Mouse (Mus musculus) stomach, embryonic 14.5 days (tissue): ENCODE measurements around the gene Zfp184. TPM values are rescaled to one million over a fixed set of nuclear protein-coding genes. Genes with fewer than 3 reads are reported as not detected.
"Not testable (repeated sequence)": the region's sequence is repeated elsewhere in the genome, so short reads cannot be mapped to it uniquely, and the experiment has no call there.

Source experiments
- ATAC-seq: fragments of 200-750 bp; cut with Nextera tagmentation; 2 replicates; pipeline ENCODE4 v1.8.0; 2017; ENCODE audit warnings: low read depth, moderate TSS enrichment; ENCODE audit not compliant: insufficient number of reproducible peaks, insufficient read depth, low FRiP score
- H3K27ac ChIP-seq: fragments of 300-500 bp; sonication (generic); 2 replicates; pipeline ENCODE4 v1.5.1; 2014; ENCODE audit warnings: mild to moderate bottlenecking, low read length, moderate library complexity, mixed read lengths
- H3K27me3 ChIP-seq: fragments of 300-500 bp; sonication (generic); 2 replicates; pipeline ENCODE4 v1.6.1; 2014; ENCODE audit warnings: low read length, control low read depth, mixed read lengths; ENCODE audit not compliant: control insufficient read depth, insufficient read depth
- H3K36me3 ChIP-seq: fragments of 300-500 bp; sonication (generic); 2 replicates; pipeline ENCODE4 v1.6.1; 2014; ENCODE audit warnings: mild to moderate bottlenecking, control low read depth, low read length, moderate library complexity, mixed read lengths; ENCODE audit not compliant: control insufficient read depth, insufficient read depth
- H3K4me1 ChIP-seq: fragments of 300-500 bp; sonication (generic); 2 replicates; pipeline ENCODE4 v1.6.1; 2014; ENCODE audit warnings: low read length, control low read depth, mixed read lengths; ENCODE audit not compliant: control insufficient read depth, insufficient read depth
- H3K4me2 ChIP-seq: fragments of 300-500 bp; sonication (generic); replicated peaks from 2 replicates; pipeline ENCODE4 v1.6.1; 2014; ENCODE audit warnings: low read depth, low read length, control low read depth
- H3K4me3 ChIP-seq: fragments of 300-500 bp; sonication (generic); 2 replicates; pipeline ENCODE4 v1.5.1; 2014; ENCODE audit warnings: low read depth, low read length, control low read depth
- H3K9ac ChIP-seq: fragments of 300-500 bp; sonication (generic); replicated peaks from 2 replicates; pipeline ENCODE4 v1.6.1; 2014; ENCODE audit warnings: low read depth, mild to moderate bottlenecking, control low read depth, low read length, moderate library complexity, mixed read lengths
- H3K9me3 ChIP-seq: fragments of 300-500 bp; sonication (generic); 2 replicates; pipeline ENCODE4 v1.6.1; 2016; ENCODE audit warnings: low read depth, low read length, control low read depth; ENCODE audit not compliant: control insufficient read depth
- WGBS: fragments of 180-500 bp; shearing (Covaris S2); extraction: QIAGEN DNeasy Blood & Tissue Kit; methylation state at CpG from one replicate; pipeline ENCODE4 v1.1.7; 2014; 5-methylcytosine and 5-hydroxymethylcytosine counted together
- polyA plus RNA-seq: library from polyadenylated mRNA; unstranded; fragments of >200 nt; fragmentation: Nextera tagmentation; extraction: Ambion mirVana; gene quantifications from 2 replicates; pipeline ENCODE4 v1.2.1, GENCODE M21; 2014

Gene Zfp184
- polyA plus RNA-seq, 1 experiment from 2014 or later: 16.5 TPM

DNA sequence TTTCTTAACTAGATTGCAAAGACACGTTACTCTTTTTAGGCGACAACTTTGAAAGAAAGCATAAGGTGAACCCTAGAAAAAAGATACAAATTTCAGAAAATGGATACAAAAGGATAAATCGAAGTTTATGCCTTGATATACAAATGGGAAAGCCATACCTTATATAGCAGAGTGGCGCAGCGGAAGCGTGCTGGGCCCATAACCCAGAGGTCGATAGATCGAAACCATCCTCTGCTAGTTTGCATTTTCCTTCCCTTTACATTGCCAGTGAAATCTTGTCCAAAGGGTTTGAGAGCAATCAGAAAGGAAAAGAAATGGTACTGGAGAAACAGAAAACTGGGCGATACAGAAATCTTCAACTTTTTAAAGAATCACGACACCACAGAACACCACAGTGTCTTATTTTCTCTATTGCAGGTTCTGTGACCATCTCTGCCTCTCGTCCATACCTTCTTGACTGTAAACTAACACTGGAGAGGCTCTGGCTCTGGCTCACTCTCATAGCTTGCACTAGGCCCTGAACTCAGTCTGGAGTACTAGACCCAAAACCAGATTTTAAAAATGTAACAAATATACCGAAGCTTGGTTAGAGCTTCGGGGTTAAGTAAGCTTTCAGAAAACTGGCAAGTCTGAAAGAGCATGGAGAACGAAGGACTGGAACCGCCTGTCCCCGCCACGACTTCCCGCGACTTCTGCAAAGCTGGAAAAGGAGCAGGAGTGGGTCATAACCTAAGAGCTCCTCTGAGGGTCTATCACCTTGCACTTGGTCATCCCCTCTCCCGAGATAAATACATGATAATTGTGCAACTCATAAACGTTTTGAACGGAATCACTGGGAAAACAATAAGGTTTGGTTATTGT lies 37.7 kb upstream of the Zfp184 start:
- H3K4me3 ChIP-seq: peak overlapping the region; percentile 2; the same call in 1 of the 2 replicates
- no peak overlapping the region for H3K9ac ChIP-seq
- WGBS: 27% methylated on average over 22 of the region's 22 CpGs
- H3K4me2 ChIP-seq: 0 out of 2 replicates have a peak overlapping the region, but pooled peaks have one; percentile 16
- no peaks in the 10 kb centered on the region for H3K9me3 ChIP-seq
- no peaks in the 10 kb centered on the region for H3K27me3 ChIP-seq
- no peaks in the 10 kb centered on the region for H3K36me3 ChIP-seq
- H3K4me1 ChIP-seq: peaks cover 7% of the 10 kb centered on the region; the same call in 1 of the 2 replicates
- no peak for ATAC-seq
- H3K27ac ChIP-seq: no peak overlapping the region

- WGBS: 32% methylated on average over 6 of the region's 6 CpGs
- not testable (repeated sequence) for H3K36me3 ChIP-seq, H3K9me3 ChIP-seq, H3K4me1 ChIP-seq, H3K9ac ChIP-seq, H3K27ac ChIP-seq, H3K4me2 ChIP-seq, H3K27me3 ChIP-seq, ATAC-seq
- H3K4me3 ChIP-seq: 0 out of 2 replicates have a peak overlapping the region, but pooled peaks have one; percentile 2
Measured at GRCm38 (mm10) chr13:21907807-21908155, 37.1 kb upstream of the Zfp184 start.

DNA sequence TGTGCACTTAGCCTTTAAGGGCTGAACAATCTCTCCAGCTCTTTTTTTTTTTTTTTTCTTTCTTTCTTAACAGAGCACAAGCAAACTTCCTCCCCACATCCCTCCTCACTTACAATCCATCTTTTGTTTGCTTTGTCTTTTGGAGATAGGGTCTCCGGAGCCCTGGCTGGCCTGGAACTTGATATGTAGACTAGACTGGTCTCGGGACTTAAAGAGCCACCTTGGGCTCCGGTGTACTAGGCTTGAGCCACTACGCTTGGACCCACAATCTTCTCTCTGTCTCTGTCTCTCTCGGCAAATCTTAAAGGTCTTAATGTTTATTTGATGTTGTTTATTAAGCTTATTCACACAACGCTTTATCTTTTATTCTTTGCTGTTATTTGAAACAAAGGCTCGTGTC lies 34.2 kb upstream of the Zfp184 start:
- no peak for ATAC-seq
- no peaks in the 10 kb centered on the region for H3K36me3 ChIP-seq
- H3K4me3 ChIP-seq: peak overlapping the region; percentile 20
- no peak overlapping the region for H3K9ac ChIP-seq
- peaks cover 4% of the 10 kb centered on the region; the same call in 1 of the 2 replicates for H3K4me1 ChIP-seq
- H3K4me2 ChIP-seq: peak overlapping the region; percentile 27; the same call in 1 of the 2 replicates
- WGBS: 12% methylated on average over 7 of the region's 7 CpGs
- no peak overlapping the region for H3K27ac ChIP-seq
- no peaks in the 10 kb centered on the region for H3K9me3 ChIP-seq
- H3K27me3 ChIP-seq: no peaks in the 10 kb centered on the region

DNA sequence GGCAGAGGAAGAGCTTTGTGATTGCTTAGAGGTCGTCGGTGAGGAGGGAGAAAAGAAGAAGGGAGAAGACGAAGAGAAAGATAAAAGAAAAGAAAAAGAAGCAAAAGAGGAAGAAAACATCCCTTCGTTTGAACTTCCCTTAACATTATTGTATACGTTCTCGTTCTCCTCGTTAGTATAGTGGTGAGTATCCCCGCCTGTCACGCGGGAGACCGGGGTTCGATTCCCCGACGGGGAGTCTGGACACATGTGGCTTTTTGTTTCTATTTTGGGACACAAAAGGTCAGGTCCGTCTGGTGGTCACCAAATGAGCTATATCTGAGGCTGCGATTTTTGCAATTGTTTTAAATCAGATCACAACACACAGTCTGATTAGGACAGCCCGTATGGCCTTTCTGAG lies 33.7 kb upstream of the Zfp184 start:
- no peaks in the 10 kb centered on the region for H3K36me3 ChIP-seq
- H3K27ac ChIP-seq: no peak overlapping the region
- no peaks in the 10 kb centered on the region for H3K9me3 ChIP-seq
- H3K4me2 ChIP-seq: peak overlapping the region; percentile 27; the same call in 1 of the 2 replicates
- no peak for ATAC-seq
- WGBS: 9% methylated on average over 17 of the region's 17 CpGs
- peak overlapping the region; percentile 20 for H3K4me3 ChIP-seq
- H3K9ac ChIP-seq: no peak overlapping the region
- peaks cover 4% of the 10 kb centered on the region; the same call in 1 of the 2 replicates for H3K4me1 ChIP-seq
- H3K27me3 ChIP-seq: no peaks in the 10 kb centered on the region

GRCm38 (mm10) chr13:21913854-21914253 lies 31.0 kb upstream of the Zfp184 start:
- no peaks in the 10 kb centered on the region for H3K27me3 ChIP-seq
- peaks cover 4% of the 10 kb centered on the region; the same call in 1 of the 2 replicates for H3K4me1 ChIP-seq
- 0 out of 2 replicates have a peak overlapping the region, but pooled peaks have one; percentile 17 for H3K4me2 ChIP-seq
- ATAC-seq: no peak
- H3K36me3 ChIP-seq: no peaks in the 10 kb centered on the region
- no peak overlapping the region for H3K27ac ChIP-seq
- 23% methylated on average over 8 of the region's 8 CpGs for WGBS
- H3K4me3 ChIP-seq: peak overlapping the region; percentile 0; the same call in 1 of the 2 replicates
- H3K9ac ChIP-seq: no peak overlapping the region
- no peaks in the 10 kb centered on the region for H3K9me3 ChIP-seq

GRCm38 (mm10) chr13:21914599-21914998 lies 30.3 kb upstream of the Zfp184 start:
- H3K27ac ChIP-seq: no peak overlapping the region
- 0 out of 2 replicates have a peak overlapping the region, but pooled peaks have one; percentile 17 for H3K4me2 ChIP-seq
- H3K36me3 ChIP-seq: no peaks in the 10 kb centered on the region
- H3K4me3 ChIP-seq: 0 out of 2 replicates have a peak overlapping the region, but pooled peaks have one; percentile 8
- H3K9me3 ChIP-seq: no peaks in the 10 kb centered on the region
- WGBS: 14% methylated on average over 14 of the region's 14 CpGs
- peaks cover 4% of the 10 kb centered on the region; the same call in 1 of the 2 replicates for H3K4me1 ChIP-seq
- no peak overlapping the region for H3K9ac ChIP-seq
- peak; percentile 56; the same call in 1 of the 2 replicates for ATAC-seq
- H3K27me3 ChIP-seq: no peaks in the 10 kb centered on the region

DNA sequence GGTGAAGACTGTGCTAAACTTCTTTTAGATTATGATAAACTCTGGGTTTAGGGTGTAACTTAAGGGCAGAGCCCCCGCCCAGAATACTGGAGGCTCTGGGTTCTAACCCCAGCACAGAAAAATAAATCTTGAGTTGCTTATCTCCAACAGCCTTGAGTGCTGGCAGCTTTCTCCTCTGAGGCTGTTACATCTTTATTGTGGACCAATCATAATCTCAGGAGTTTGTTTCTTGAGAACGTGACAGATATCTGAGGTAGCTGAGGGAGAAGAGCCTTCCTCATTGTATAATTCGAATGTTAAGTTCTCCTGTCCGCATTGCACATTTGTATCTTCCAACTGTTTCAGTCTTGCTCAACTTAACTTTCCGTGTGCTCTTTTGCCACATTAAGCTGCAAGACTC lies 29.4 kb upstream of the Zfp184 start:
- H3K4me2 ChIP-seq: no peak overlapping the region
- H3K9ac ChIP-seq: no peak overlapping the region
- H3K36me3 ChIP-seq: no peaks in the 10 kb centered on the region
- no peaks in the 10 kb centered on the region for H3K9me3 ChIP-seq
- 52% methylated on average over 5 of the region's 5 CpGs for WGBS
- ATAC-seq: no peak
- H3K4me1 ChIP-seq: peaks cover 4% of the 10 kb centered on the region; the same call in 1 of the 2 replicates
- no peak overlapping the region for H3K27ac ChIP-seq
- H3K27me3 ChIP-seq: no peaks in the 10 kb centered on the region
- no peak overlapping the region for H3K4me3 ChIP-seq

- WGBS: 49% methylated on average over 6 of the region's 6 CpGs
- H3K9me3 ChIP-seq: no peaks in the 10 kb centered on the region
- no peak overlapping the region for H3K4me3 ChIP-seq
- no peak for ATAC-seq
- H3K4me1 ChIP-seq: no peaks in the 10 kb centered on the region
- H3K27me3 ChIP-seq: no peaks in the 10 kb centered on the region
- no peak overlapping the region for H3K9ac ChIP-seq
- no peak overlapping the region for H3K4me2 ChIP-seq
- no peaks in the 10 kb centered on the region for H3K36me3 ChIP-seq
- H3K27ac ChIP-seq: no peak overlapping the region
Measured at GRCm38 (mm10) chr13:21916056-21916455, 28.8 kb upstream of the Zfp184 start.
